Mouse (Mus musculus): ENCODE data around the gene Ppia. TPM values are rescaled to one million over a fixed set of nuclear protein-coding genes. Genes with fewer than 3 reads are reported as not detected.
A peak's percentile ranks its signal among the peaks of the same experiment; 100 is the strongest.
"Not testable (repeated sequence)": the region's sequence is repeated elsewhere in the genome, so short reads cannot be mapped to it uniquely, and the experiment has no call there.

The Ppia gene
- polyA plus RNA-seq, 1 experiment = 1,237 TPM

DNA sequence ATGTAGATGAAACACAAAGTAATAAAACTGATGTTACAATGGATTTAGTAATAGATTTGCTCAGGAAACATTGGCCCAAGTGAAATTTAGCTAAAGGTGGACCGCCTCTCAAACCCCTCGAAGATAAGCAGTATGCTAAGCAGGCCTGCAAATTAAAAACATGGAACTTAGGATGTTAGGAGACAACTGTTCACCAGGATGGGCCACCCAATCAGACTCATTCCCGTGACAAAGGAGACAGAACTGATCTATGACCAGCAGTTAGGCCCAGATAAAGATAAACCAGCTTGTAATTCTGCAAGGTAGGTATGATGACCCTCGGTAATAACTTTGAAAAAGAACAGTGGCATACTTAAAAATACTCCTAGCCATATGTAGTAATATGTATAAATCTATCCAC, 27.9 kb downstream of the Ppia start:
- no peak for TF ChIP-seq POLR2A (IDR thresholded peaks at IDR 0.05; ENCODE audit: low read depth, low read length)
- TF ChIP-seq CTCF (conservative IDR thresholded peaks at IDR 0.05; ENCODE audit: insufficient read depth, insufficient read length, low read depth, low read length) = no peak
- Histone ChIP-seq H3K27ac (ENCODE audit: insufficient read depth, low read depth, low read length) (peak overlapping the region; percentile 74), H3K27me3 (replicated peaks; ENCODE audit: control insufficient read depth, insufficient read depth, low read length) (no peaks in the 10 kb centered on the region), H3K36me3 (ENCODE audit: control insufficient read depth, insufficient read depth, low read length) (no peaks in the 10 kb centered on the region; the same call in 1 of the 2 replicates), H3K4me1 (ENCODE audit: control insufficient read depth, insufficient read depth, low read length) (peaks cover 4% of the 10 kb centered on the region; the same call in 1 of the 2 replicates), H3K4me3 (ENCODE audit: insufficient read depth, low read depth, low read length) (peak overlapping the region; percentile 66)
- 23% methylated on average over 4 of the region's 4 CpGs for WGBS
- peak; percentile 13 for DNase-seq

DNA sequence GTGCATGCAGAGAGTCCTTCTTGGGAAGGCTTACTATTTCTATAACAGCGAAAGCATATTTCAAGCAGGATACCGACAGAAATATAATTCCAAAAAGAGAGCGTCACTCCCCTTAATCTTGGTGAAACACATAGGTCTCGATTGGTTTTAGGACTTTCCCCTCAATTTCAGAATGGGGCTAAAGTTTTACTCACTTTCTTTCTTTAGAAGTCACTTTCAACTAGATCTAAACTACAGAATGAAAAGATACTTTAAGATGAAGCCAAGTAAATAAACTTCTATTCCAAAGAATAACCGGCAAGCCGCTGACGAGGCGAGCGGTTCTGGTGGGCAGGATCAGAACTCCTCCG, 28.5 kb downstream of the Ppia start:
- no peaks in the 10 kb centered on the region for H3K27me3 ChIP-seq (replicated peaks; ENCODE audit: control insufficient read depth, insufficient read depth, low read length)
- WGBS = under 1% methylated on average over 10 of the region's 10 CpGs

DNA sequence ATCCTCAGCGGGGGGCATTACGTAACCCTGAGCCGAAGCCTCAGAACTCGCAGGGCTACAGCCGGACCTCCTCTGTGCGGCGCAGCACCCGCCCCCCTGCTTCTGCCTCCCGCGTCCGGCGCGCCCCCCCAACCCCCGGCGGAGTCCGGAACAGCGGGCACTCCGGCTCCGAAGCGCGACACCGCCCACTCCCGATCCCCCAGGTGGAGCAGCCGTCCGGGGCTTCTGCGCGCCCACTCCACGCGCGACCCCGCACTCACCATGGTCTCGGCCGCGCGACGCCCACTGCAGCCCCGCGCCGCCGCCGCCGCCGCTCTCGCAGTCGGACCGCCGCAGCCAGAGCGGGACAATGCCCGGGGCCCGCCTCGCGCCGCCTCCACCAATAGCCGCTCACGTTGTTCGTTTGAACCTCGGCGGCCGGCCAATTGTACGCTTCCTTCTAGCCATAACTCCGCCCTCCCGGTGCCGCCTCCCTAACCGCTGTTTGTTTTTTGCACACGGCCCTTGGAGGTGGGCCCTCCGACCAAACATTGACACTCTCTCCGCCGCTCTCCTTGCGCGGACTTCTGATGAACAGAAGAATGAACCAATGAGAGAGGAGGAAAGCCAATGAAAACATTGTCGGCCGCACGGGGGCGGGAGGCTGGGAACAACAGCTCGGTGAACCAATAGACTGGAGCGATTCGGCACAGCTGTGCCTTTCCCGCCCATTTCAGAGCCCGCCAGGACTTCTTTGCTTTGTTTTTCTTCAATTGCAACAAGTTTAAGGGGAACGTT, 29.0 kb downstream of the Ppia start, which contains the start of gene H2afv:
H2afv (minus strand) TSS at position 367 of the 777 bp plus-strand sequence.
- Histone ChIP-seq H3K36me3 (ENCODE audit: control insufficient read depth, insufficient read depth, low read length) (no peaks in the 10 kb centered on the region; the same call in 1 of the 2 replicates), H3K27ac (ENCODE audit: insufficient read depth, low read depth, low read length) (peak within 1 kb of the TSS; percentile 93), H3K4me1 (ENCODE audit: control insufficient read depth, insufficient read depth, low read length) (peaks cover 4% of the 10 kb centered on the region; the same call in 1 of the 2 replicates), H3K4me3 (ENCODE audit: insufficient read depth, low read depth, low read length) (peak within 1 kb of the TSS; percentile 66), H3K27me3 (replicated peaks; ENCODE audit: control insufficient read depth, insufficient read depth, low read length) (no peaks in the 10 kb centered on the region)
- TF ChIP-seq CTCF (conservative IDR thresholded peaks at IDR 0.05; ENCODE audit: insufficient read depth, insufficient read length, low read depth, low read length) (no peak), POLR2A (IDR thresholded peaks at IDR 0.05; ENCODE audit: low read depth, low read length) (no peak)
- WGBS = under 1% methylated on average over 79 of the region's 80 CpGs
- DNase-seq = peak; percentile 100

More for the DNA sequence above, 28.5 kb downstream of the Ppia start:
- Histone ChIP-seq H3K4me1 (ENCODE audit: control insufficient read depth, insufficient read depth, low read length) (peaks cover 4% of the 10 kb centered on the region; the same call in 1 of the 2 replicates), H3K36me3 (ENCODE audit: control insufficient read depth, insufficient read depth, low read length) (no peaks in the 10 kb centered on the region; the same call in 1 of the 2 replicates), H3K4me3 (ENCODE audit: insufficient read depth, low read depth, low read length) (peak overlapping the region; percentile 66), H3K27ac (ENCODE audit: insufficient read depth, low read depth, low read length) (peak overlapping the region; percentile 74)
- TF ChIP-seq POLR2A (IDR thresholded peaks at IDR 0.05; ENCODE audit: low read depth, low read length) (no peak), CTCF (conservative IDR thresholded peaks at IDR 0.05; ENCODE audit: insufficient read depth, insufficient read length, low read depth, low read length) (no peak)
- no peak for DNase-seq

DNA sequence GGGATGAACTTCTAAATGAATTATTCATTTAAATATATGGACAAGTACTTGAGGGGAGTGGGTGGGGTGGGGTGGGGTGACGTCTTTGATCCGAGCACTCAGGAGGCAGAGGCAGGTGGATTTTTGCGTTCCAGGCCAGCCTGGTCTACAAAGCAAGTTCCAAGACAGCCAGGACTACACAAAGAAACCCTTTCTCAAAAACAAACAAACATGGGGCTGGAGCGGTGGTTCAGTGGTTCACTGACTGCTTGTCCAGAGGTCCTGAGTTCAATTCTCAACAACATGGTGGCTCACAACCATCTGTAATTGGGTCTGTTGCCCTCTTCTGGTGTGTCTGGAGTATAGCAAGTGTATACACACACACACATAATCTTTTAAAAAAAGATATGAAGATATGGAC, 30.2 kb downstream of the Ppia start:
- H3K27me3 ChIP-seq (replicated peaks; ENCODE audit: control insufficient read depth, insufficient read depth, low read length) = no peaks in the 10 kb centered on the region
- no peak overlapping the region for H3K27ac ChIP-seq (ENCODE audit: insufficient read depth, low read depth, low read length)
- peaks cover 4% of the 10 kb centered on the region; the same call in 1 of the 2 replicates for H3K4me1 ChIP-seq (ENCODE audit: control insufficient read depth, insufficient read depth, low read length)
- no peak for DNase-seq
- no peak overlapping the region for H3K4me3 ChIP-seq (ENCODE audit: insufficient read depth, low read depth, low read length)
- H3K36me3 ChIP-seq (ENCODE audit: control insufficient read depth, insufficient read depth, low read length) = no peaks in the 10 kb centered on the region; the same call in 1 of the 2 replicates
- TF ChIP-seq CTCF (conservative IDR thresholded peaks at IDR 0.05; ENCODE audit: insufficient read depth, insufficient read length, low read depth, low read length) (no peak), POLR2A (IDR thresholded peaks at IDR 0.05; ENCODE audit: low read depth, low read length) (no peak)
- WGBS = 87% methylated on average over 4 of the region's 4 CpGs

DNA sequence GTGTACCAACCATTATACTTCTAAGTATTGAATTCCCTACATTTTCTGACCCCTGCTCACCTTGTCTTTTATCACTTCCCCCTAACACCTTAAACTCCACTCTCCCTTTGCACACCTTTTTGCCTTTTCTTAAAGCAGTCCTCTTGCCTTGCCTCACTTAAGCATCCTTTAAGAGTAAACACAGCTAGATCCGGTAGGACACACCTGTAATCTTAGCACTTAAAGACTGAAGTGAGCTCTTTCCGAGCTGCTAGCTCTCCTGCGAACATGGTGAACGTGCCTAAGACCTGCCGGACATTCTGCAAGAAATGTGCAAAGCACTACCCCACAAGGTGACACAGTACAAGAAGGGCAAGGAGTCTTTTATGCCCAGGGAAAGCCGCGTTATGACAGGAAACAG, 30.7 kb downstream of the Ppia start:
- no peak overlapping the region for H3K4me3 ChIP-seq (ENCODE audit: insufficient read depth, low read depth, low read length)
- no peak for TF ChIP-seq POLR2A (IDR thresholded peaks at IDR 0.05; ENCODE audit: low read depth, low read length)
- no peak for TF ChIP-seq CTCF (conservative IDR thresholded peaks at IDR 0.05; ENCODE audit: insufficient read depth, insufficient read length, low read depth, low read length)
- H3K27ac ChIP-seq (ENCODE audit: insufficient read depth, low read depth, low read length) = no peak overlapping the region
- no peaks in the 10 kb centered on the region for H3K27me3 ChIP-seq (replicated peaks; ENCODE audit: control insufficient read depth, insufficient read depth, low read length)
- WGBS = 83% methylated on average over 7 of the region's 7 CpGs
- peaks cover 4% of the 10 kb centered on the region; the same call in 1 of the 2 replicates for H3K4me1 ChIP-seq (ENCODE audit: control insufficient read depth, insufficient read depth, low read length)
- DNase-seq = no peak
- H3K36me3 ChIP-seq (ENCODE audit: control insufficient read depth, insufficient read depth, low read length) = no peaks in the 10 kb centered on the region

DNA sequence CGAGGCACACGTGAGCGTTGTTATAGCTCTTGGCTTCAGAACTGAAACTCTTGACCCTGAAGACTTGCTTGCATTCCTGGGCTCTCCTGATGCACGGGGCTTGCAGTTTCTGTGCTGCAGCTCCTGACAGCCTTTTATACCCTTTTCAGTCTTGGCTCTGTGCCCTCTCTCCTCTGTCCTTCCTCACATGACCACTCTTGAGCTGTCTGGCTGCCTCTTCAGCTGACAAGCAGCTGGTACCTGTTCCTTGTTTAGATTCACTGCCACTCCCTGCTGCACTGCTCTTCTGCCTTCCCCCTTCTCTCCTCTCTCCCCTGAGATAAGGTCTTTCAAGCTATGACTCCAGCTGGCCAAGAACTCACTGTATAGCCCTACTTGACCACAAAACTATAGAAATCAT, 32.2 kb downstream of the Ppia start:
- no peak for TF ChIP-seq POLR2A (IDR thresholded peaks at IDR 0.05; ENCODE audit: low read depth, low read length)
- TF ChIP-seq CTCF (conservative IDR thresholded peaks at IDR 0.05; ENCODE audit: insufficient read depth, insufficient read length, low read depth, low read length) = no peak
- Histone ChIP-seq H3K4me1 (ENCODE audit: control insufficient read depth, insufficient read depth, low read length) (peaks cover 4% of the 10 kb centered on the region; the same call in 1 of the 2 replicates), H3K27me3 (replicated peaks; ENCODE audit: control insufficient read depth, insufficient read depth, low read length) (no peaks in the 10 kb centered on the region), H3K4me3 (ENCODE audit: insufficient read depth, low read depth, low read length) (no peak overlapping the region), H3K27ac (ENCODE audit: insufficient read depth, low read depth, low read length) (no peak overlapping the region), H3K36me3 (ENCODE audit: control insufficient read depth, insufficient read depth, low read length) (no peaks in the 10 kb centered on the region)
- DNase-seq = no peak
- 36% methylated on average over 4 of the region's 4 CpGs for WGBS

DNA sequence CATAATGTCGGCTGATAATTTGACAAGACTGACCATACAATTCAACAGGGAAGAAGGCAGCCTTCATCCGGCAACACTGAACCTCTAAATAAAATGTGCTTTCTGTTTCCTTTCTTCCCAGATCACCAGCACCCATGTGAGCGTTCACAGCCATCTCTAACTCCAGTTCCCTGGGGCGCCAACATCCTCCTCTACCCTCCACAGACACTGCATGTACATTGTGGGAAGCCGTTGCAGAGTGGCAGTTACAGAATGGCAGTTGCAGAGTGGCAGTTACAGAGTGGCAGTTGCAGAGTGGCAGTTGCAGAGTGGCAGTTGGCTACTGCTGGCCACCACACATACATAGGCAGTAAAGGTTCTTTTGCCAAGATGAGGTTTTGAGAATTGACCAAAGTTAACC, 32.9 kb downstream of the Ppia start:
- H3K4me1 ChIP-seq (ENCODE audit: control insufficient read depth, insufficient read depth, low read length); H3K27ac ChIP-seq (ENCODE audit: insufficient read depth, low read depth, low read length); H3K4me3 ChIP-seq (ENCODE audit: insufficient read depth, low read depth, low read length); H3K27me3 ChIP-seq (replicated peaks; ENCODE audit: control insufficient read depth, insufficient read depth, low read length); DNase-seq; H3K36me3 ChIP-seq (ENCODE audit: control insufficient read depth, insufficient read depth, low read length): not testable (repeated sequence)
- 95% methylated on average over 5 of the region's 5 CpGs for WGBS
